Mouse (Mus musculus): ENCODE data around the gene Gm4491. TPM values are rescaled to one million over a fixed set of nuclear protein-coding genes. Genes with fewer than 3 reads are reported as not detected.

Gm4491 gene
- polyA plus RNA-seq, 1 experiment from 2014 or later = not detected

Other genes with a start within 250 kb of the Gm4491 start
- gene Zmym2, start 229.2 kb downstream of the Gm4491 start, polyA plus RNA-seq (2014; fragmentation: Nextera tagmentation; extraction: Ambion mirVana) = 24.4 and 32.0 TPM in 2 replicates
- gene Gja3, start 57.8 kb downstream of the Gm4491 start, polyA plus RNA-seq (2014; fragmentation: Nextera tagmentation; extraction: Ambion mirVana) = 0.15 and 0.17 TPM in 2 replicates
- 3.8 and 4.8 TPM in 2 replicates for gene Gjb2, start 11.2 kb downstream of the Gm4491 start, polyA plus RNA-seq (2014; fragmentation: Nextera tagmentation; extraction: Ambion mirVana)
- gene Gjb6, start 17.7 kb upstream of the Gm4491 start, polyA plus RNA-seq (2014; fragmentation: Nextera tagmentation; extraction: Ambion mirVana) = 0.21 and 0.23 TPM in 2 replicates